Mouse (Mus musculus) right cerebral cortex, postnatal 14 days (tissue): Measurements from ENCODE around the gene Tcp11l2.

ENCODE experiments used
- DNase-seq: peaks from one replicate; pipeline ENCODE4 v3.0.0; 2022

Tcp11l2 gene

DNA sequence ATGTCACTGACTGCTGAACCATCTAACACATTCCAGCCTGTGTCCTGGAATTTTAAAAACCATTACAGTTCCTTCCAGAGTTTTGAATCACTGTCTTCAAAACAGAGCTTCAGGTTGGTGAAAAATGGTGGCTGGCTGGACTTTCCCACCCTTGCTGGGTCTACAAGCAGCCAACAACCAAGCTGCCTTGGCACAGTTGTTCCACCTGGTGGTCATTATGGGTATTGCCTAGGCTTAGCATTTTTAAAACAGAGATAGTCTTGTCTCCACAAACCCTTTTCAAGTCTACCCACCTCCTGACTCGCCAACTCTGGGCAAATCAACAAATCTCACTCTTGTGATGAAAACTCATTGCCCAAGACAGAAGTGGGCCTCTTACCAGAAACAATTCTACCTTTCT, 17.9 kb upstream of the Tcp11l2 start:
- DNase-seq = no peak

DNA sequence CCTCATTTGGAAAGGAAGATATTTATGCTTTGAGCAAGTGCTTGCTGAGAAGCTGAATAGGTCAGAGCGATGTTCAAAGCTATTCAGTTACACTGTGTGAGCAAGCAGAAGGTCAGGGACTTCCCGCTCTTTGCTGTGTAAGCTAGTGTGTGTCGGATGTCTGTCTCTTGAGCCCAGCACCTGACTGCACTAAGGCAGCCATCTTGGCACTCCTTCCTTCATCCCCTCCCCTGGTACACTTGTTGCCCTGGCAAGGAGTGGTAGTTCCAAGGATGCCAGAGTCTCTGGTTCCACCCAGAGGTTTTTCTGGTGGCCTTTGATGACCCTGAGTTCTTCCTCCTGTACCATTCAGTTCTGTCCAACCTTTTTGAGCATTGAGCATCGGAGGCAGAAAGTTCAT, 16.4 kb upstream of the Tcp11l2 start:
- DNase-seq = no peak

DNA sequence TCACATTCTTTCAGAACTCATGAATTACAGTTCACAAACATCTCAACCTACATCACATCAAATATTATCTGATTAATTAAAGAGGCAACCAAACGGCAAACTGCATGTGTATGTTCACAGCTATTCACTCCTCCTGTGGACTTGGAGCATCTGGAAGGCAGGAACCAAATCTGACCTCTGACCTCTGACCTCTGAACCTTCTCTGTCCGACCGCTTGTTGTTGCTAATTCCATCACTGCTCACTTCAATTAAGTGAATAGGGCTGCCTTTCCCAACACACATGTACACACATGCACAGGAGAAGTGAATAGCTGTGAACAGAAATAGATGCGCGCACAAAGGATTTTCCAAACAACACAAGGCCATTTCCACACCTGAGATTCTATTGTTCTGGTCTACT, 14.3 kb upstream of the Tcp11l2 start:
- no peak for DNase-seq

DNA sequence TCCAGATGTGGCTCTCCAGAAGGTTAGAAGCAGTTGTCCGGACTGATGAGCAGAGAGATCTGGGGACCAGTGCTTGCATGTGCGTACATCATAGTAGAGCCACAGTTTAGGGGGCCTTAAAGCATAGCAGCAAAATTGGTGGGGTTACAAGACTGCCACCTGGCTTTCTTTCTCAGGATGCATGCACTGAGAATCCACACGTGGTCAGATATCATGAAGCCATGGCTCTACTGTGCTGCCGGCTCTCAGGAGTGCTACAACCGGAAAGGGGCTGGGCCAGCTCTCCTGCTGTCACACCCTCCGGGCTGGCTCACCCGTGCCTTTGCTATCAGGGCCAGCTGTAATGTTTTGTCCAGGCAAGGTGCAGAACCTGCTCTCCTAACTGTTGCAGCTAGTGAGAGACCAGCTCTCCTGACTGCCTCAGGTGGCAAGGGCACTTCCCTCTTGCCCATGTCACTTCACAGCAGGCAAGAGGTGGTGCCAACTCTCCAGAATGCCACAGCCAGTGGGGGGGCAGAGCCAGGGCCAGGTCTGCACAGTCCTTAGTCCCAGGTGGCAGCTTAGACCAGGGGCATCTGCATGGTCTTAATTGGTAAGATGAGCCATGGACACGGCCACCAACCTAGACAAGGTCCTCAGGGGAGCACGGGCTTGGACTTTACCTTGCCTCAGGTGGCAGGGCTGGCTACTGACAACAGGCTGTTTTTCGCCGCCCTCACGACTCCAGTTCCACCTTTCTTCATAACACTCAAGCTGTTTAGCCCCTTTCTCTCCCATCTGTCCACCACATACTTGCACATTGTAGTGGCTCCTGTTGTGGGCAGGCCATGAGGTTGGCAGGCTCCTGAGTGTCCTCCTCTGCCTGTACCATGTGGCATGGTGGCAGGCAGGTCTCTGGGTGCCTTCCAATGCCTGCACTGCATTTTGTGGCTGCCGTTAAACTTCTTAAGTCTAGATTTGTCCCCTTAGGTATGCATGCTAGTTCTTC, 13.6 kb upstream of the Tcp11l2 start:
- DNase-seq = no peak

DNA sequence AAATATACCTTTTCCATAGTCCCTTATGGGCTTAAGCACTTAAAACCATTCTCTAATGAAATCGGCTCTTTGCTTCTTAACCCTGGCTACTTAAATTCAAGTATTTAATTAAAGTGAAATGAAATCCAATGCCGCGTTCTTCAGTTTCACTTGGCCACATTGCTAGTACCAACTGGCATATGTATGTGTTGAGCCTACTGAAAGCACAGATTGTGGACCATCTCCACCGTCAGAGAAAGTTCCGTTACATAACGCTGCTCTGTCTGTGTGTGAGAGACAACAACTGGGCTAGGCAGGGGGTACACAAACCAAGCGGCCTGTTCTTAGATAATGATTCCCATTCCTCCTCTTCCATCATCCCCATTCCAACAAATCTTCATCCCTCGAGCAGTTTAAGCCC, 12.0 kb upstream of the Tcp11l2 start:
- DNase-seq = no peak

DNA sequence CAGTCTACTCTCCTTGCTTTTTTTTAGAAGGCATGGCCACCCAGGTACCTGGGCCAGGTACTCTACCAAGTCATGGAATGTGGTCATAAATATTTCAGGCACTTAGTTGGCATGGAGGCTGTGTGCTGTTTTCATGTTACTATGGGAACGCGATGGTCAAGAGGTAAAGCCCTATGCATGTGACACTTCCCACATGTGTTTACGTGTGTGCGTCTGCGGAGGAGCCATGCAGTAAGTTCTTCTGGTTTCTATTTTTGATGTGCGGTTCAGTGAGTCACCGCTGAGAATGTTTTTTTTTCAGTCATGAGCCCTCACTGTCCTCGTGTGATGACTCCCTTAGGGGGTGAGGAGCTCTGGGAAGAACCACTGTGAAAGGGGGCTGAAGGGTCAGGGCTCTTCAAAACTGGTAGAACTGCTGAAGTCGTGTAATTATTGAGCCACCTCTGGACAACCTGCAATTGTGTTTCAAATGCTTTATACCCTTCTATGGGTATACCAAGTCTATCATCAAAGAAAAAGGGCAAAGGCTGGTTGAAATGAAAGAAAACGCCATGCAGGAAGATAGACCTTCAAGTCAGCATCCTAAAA, 5.3 kb upstream of the Tcp11l2 start:
- DNase-seq = no peak

DNA sequence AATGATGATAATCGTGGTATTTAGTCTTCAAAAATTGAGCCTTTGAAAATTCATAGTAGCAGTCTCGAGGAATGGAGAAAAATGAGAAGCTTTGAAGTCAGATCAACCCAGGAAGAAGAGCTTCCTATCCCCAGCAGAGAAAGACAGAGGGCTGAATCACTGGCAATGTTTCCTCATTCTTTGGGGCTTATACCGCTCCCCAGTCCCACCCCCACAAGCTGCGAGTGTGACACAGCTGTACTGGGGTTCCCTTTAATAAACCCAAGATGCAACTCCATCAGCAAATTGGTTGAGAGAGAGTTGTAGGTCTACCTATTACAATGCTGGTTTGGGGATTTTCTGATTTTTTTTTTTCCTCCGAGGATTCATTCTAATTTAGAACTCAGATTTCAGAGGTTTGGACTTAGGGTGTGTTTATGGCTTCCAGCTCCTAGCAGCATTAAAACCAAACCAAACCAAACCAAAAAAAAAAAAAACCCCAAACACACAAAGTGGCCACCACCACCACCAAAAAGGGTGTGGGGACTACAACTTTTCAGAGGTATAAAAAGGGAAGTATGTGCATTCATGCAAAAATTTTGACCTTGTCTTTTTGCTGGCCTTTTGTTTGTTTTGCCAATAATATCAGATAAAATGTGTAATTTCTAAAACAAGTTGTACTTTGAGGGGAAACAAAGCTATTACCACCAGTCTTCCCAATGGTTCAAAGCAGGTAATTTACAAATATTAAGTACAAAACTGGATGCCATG, 2.6 kb upstream of the Tcp11l2 start:
- no peak for DNase-seq

DNA sequence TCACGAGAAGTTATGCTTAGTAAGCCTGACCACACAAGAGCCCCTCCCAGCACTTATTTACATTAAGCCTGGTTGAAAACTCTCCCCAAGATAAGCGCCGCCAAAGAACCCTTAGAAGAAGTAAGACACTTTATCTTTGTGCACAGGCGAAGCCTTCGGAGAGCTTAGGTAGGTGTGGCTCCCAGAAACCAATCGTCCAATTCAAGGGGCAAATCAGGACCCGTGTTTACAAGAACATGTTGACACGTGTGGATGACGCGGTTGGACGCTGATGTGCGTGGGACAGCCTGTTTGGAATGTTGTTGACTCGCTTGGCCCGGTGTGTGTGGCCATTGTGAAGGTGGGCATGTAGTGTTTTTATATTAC, 414 bp upstream of the Tcp11l2 start:
- no peak for DNase-seq

DNA sequence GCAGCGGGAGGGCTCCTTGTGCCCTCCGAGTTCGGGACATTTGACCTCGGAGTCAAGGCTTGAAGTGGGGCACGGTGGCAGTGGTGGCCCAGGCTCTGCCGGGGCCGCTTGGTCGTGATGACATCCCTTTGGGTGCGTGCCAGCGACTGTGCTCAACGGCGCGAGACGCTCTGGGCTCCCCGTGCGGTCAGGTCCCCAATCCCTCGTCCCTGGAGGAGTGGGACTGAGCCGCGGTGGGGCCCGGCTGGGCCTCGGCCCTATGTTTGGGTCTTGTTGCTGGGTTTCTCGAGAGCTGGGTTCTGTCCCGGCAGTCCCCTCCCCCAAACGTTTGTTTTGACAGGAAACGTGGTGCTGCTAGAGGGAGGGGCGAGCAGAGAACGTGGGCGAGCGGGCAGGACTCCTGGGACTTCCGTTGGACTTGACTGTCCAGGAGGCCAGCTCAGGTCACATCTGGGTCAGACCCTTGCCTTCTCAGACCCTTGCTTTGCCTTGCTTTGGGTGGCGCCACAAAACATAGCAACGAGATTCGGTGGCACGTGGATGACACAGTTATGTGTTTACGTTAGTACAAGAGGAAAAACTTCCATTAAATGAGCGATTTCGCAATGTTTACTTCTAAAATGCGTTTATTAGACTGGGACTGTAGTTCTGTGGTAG, 773 bp downstream of the Tcp11l2 start:
- peak; percentile 74 for DNase-seq

DNA sequence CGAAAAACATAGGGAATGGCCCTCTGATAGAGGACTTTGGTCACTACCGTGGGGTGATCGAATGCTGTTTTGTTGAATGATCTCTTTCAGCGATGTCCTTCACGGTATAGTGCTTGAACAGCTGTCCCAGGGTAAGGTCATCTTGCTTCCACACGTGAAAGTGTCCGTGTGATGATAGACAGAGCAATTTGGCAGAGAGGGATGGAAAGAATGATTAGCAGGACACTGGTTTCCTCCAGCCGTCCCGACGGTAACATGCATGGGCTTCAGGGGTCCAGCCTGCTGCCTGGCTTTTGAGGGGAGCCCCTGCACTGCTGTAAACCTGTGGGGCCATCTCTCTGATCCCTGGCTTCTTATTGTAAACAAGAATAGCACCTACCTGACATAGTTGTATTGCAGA, 2.3 kb downstream of the Tcp11l2 start:
- DNase-seq = no peak

DNA sequence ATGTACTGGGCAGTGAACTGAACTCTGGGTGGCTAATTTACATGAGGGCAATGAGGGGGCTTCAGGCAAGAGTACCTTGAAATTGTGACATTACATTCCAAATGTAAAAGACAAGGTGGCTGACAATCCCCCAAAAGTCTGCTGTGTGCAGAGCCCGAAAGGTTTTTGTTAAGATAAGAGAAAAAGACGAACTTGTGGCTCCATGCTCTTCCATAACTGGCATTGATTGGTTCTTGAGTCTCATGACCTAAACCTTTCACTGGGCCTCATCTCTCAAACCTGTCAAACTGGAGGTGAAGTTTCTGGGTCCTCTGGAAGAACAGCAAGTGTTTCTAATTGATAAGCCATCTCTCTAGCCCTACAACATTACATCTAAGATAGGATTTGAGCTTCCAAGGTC, 3.1 kb downstream of the Tcp11l2 start:
- DNase-seq = no peak

DNA sequence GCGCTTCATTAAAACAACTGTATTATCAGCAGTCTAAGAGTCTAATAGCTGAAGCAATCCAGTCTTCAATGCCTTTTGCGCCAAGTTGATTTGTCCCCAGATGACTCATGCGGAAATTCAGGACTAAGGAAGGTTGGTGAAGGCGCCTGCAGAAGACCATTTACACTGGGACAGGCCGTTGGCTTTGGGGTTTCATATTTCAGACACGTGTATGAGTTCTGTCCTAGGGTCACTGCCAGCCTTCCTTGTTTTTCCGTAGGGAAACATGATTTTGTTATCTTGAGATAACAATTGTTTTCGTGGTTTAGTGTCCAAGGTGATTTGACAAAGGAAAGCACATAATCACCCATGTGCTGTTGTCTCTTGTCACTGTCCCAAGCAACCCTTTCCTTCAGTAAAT, 4.8 kb downstream of the Tcp11l2 start:
- DNase-seq = no peak

DNA sequence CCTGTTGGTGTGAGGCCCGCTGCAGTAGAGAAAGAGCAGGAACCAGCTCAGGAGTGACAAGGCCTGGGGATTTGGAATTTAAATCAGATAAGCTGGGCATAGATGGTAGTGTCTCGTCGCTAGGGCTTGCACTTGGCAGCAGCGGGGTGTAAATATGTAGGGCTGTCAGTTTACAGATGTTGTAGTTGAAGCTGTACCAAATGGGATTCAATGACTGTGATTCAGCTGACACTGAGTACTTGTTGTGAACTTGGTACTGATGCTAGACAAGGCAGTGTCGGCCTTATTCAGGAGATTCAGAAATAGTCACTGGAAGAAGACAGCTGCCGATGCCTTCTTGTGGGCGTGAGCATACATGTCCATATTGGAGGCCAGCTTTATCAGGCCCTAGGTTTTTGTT, 5.8 kb downstream of the Tcp11l2 start:
- no peak for DNase-seq

DNA sequence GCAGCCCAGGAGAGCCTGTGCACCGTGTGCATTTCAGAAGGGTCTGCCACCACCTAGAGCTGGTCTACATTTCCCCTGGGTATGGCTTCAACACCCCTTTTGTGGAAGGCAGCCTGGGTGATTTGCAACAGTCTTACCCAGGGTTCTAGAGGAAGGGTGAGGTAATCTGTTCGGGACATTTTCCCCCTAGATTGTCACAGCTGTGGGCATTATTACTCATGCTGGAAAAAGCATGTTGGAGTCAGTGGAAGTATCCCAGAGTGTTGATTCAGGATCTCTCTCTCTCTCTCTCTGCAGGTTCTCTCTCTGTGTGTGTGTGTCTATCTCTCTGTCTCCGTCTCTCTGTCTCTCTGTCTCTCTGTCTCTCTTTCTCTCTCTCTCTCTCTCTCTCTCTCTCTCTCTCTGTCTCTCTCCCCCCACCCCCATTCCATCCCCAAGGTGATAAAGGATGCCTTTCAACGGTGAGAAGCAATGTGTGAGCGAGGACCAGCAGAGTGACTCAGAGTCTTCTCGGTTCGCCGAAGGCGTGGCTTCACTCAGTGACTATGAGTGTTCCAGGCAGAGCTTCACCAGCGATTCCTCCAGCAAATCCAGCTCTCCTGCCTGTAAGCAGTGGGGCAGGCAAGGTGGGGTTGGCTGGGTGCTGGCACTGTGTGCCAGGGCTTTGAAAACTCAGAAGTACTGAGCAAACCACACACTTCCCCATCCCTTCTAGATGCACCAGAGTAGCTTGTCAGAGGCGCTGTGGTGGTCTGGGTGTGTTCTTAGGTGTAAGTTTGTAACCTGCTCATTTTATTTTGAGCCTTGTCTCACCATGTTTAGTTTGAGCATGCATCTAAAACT, 8.2 kb downstream of the Tcp11l2 start:
- no peak for DNase-seq

DNA sequence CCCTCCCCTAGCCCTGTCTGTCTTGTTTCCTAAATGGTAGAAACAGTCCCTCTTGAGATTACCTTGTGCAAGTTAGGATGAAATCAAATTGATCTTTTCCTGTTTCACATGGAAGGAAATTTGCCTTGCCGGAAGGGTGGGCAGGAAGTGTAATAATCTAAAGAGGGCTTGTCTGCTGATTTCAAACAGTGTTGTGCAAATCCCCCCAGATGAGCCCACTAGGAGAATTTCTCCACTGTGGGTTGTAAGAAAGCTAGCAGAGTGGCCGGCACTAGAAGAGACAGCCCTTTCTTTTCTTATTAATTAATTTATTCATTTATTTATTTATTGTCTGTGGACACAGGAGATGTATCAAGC, 8.8 kb downstream of the Tcp11l2 start:
- DNase-seq = no peak

DNA sequence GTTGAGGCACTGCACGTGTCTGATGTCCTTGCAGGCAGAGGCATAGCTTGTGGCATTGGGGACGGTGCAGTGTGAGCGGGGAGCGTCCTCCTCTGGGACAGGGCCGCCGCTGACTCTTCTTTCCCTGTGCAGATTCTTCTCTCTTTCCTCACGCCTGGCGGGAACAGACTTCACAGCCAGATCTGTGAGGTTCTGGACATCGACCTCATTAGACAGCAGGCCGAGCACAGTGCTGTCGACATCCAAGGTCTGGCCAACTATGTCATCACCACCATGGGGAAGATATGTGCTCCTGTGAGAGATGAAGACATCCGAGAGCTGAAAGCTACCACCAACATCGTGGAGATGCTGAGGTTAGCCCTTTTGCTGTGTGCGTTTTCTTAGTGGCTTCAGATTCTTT, 14.5 kb downstream of the Tcp11l2 start:
- no peak for DNase-seq

DNA sequence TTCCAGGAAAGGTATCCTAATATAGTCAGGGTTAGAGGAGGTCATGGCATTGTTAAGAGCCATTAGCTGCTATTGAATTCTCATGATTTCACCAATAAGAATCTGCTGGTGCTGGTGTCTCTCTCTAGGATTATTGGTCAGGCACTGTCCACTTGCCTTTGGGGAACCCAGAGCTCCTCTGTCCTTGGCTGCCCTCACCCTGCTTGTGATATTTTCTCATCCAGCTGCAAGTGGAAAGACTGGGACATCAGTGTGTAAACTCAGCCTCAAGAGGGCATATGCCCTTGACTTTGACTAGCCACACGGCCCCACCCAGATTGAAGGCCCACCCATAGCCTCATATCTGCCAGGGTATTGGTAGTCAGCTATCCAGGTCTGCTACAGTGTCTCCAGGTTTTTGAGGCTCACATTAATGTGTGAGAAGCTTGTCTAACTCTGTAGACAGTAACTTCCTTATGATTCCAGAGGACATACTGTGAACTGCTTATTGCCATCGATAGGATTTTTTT, 15.3 kb downstream of the Tcp11l2 start:
- DNase-seq = no peak

DNA sequence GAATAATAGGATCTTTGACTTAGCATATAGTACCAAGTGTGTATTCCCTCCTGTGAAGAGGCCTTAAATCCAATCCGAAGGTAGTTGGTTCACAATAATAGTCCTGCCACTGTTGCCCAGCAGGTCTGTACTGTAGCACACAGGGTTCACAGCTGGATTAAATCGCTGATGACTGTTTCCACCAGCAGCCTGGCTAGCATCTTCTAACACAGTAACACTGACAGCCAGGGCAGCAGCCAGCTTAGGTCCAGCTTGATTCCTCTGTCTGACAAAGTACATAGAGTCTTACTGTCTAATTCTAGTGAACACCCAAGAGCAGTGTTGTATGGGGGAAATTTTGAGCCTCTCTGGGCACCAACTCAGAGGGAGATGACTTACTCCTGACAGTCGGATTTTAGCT, 16.3 kb downstream of the Tcp11l2 start:
- DNase-seq = no peak

DNA sequence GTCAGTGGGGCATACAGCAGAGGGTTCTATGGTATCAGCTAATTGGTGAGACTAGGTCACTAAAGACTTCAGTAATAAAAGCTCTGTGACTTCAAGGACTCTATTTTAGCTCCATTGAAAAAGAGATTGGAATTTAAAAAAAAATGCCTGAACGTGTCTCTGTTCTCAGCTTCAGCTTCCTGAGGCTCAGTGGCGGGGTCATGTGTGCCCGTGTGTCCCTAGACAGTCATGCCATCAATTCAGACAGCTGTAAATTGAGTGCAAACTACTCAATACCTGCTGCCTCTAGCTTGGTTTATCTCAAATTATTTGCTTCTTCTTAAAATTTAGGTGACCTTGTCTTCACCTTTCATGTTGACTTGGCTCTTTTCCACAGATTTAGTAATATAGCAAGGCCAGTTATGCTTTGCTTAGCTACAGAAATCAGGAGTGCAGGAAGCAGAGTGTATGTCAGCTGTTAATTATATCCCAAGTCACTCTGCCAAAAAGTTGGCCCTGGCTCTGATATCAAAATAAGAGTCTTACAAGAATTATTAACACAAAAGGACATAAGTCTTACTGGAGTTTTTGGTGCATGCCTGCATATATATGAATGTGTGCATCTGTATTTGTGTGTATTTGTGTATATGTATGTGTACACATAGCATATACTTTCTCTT, 20.8 kb downstream of the Tcp11l2 start:
- no peak for DNase-seq

DNA sequence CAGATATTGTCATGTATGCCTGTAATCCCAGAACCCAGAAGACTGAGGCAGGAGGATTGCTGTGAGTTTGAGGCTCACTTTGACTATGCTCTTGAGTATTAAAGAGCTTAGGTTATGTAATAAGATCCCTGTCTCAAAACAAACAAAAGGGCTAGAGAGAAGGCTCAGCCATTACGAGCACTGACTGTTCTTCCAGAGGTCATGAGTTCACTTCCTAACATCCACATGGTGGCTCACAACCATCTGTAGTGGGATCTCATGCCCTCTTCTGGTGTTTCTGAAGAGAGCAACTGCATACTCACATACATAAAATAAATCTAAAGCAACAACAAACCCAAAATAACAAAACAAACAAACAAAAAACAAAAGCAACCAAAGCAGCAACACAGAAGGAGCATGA, 21.7 kb downstream of the Tcp11l2 start:
- DNase-seq = no peak

DNA sequence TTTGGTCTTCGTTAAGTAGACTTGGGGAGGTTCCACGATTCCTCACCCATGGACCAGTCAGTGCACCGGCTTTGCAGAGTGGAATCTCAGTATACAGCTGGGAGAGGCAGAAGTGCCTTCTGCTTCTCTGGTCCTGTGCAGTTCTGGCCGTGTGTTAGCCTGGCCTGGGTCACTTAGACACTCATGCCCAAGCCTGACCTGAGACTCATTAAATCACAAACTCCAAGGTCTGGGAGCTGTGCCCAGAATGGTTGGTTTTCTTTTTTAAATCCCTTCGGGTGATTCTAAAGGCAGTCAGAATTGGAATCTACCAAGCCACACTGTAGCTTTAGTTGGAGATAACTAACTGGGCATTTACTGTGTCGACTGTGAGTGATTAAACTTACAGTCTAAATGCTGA, 23.7 kb downstream of the Tcp11l2 start:
- no peak for DNase-seq

DNA sequence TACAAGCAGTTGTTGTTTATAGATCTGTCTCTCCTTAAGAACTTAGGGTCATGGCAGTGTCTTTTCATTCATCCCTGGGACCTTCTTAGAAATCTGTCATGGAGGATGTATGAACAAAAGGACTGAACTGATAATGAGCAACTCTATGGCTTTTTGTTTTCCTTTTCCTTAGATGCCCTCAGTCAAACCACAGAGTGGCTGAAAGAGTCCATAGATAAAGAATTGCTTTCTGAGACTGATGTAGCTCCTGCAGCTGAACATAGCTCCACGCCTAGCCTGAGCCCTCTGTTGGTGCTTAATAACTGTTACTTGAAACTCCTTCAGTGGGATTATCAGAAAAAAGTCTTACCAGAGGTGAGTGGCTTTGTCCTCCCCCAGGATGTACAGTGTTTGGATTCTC, 27.9 kb downstream of the Tcp11l2 start:
- no peak for DNase-seq
